Mouse (Mus musculus): ENCODE data around the gene Xpo5. TPM values are rescaled to one million over a fixed set of nuclear protein-coding genes. Genes with fewer than 3 reads are reported as not detected.

Gene Xpo5
- polyA plus RNA-seq, 1 experiment from 2014 or later = 26.7 TPM

- H3K36me3 ChIP-seq (ENCODE audit: control insufficient read depth, insufficient read depth, low read length) = peaks cover 37% of the 10 kb centered on the region
- H3K4me2 ChIP-seq (ENCODE audit: low read depth, low read length) = no peak overlapping the region
- no peaks in the 10 kb centered on the region for H3K9me3 ChIP-seq (ENCODE audit: control insufficient read depth, low read length)
- no peak overlapping the region for H3K4me3 ChIP-seq (ENCODE audit: low read length)
- ATAC-seq = no peak
- H3K4me1 ChIP-seq (ENCODE audit: control insufficient read depth, insufficient read depth, low read length) = no peaks in the 10 kb centered on the region
- no peaks in the 10 kb centered on the region for H3K27me3 ChIP-seq (replicated peaks; ENCODE audit: control insufficient read depth, insufficient read depth, low read length)
- WGBS = 86% methylated on average over 5 of the region's 5 CpGs
- 0 out of 2 replicates have a peak overlapping the region, but pooled peaks have one; percentile 6 for H3K9ac ChIP-seq (ENCODE audit: low read depth, low read length)
- no peak overlapping the region; the same call in 1 of the 2 replicates for H3K27ac ChIP-seq (ENCODE audit: low read length)
Measured at GRCm38 (mm10) chr17:46168768-46169167, 33.8 kb upstream of the Xpo5 start.

- H3K9ac ChIP-seq (ENCODE audit: low read depth, low read length) = no peak overlapping the region
- H3K27ac ChIP-seq (ENCODE audit: low read length) = no peak overlapping the region
- H3K4me3 ChIP-seq (ENCODE audit: low read length) = no peak overlapping the region
- H3K36me3 ChIP-seq (ENCODE audit: control insufficient read depth, insufficient read depth, low read length) = peaks cover 33% of the 10 kb centered on the region
- H3K4me2 ChIP-seq (ENCODE audit: low read depth, low read length) = no peak overlapping the region
- H3K4me1 ChIP-seq (ENCODE audit: control insufficient read depth, insufficient read depth, low read length) = no peaks in the 10 kb centered on the region
- no peaks in the 10 kb centered on the region for H3K9me3 ChIP-seq (ENCODE audit: control insufficient read depth, low read length)
- ATAC-seq = 0 out of 2 replicates have a peak, but pooled peaks have one; percentile 58
- no peaks in the 10 kb centered on the region for H3K27me3 ChIP-seq (replicated peaks; ENCODE audit: control insufficient read depth, insufficient read depth, low read length)
- 76% methylated on average over 3 of the region's 3 CpGs for WGBS
Measured at GRCm38 (mm10) chr17:46170538-46170937, 32.0 kb upstream of the Xpo5 start.

GRCm38 (mm10) chr17:46182273-46182672, 20.3 kb upstream of the Xpo5 start:
- Histone ChIP-seq H3K27me3 (replicated peaks; ENCODE audit: control insufficient read depth, insufficient read depth, low read length) (no peaks in the 10 kb centered on the region), H3K9me3 (ENCODE audit: control insufficient read depth, low read length) (no peaks in the 10 kb centered on the region), H3K4me1 (ENCODE audit: control insufficient read depth, insufficient read depth, low read length) (no peaks in the 10 kb centered on the region), H3K4me3 (ENCODE audit: low read length) (no peak overlapping the region), H3K36me3 (ENCODE audit: control insufficient read depth, insufficient read depth, low read length) (peaks cover 20% of the 10 kb centered on the region), H3K4me2 (ENCODE audit: low read depth, low read length) (no peak overlapping the region), H3K27ac (ENCODE audit: low read length) (no peak overlapping the region), H3K9ac (ENCODE audit: low read depth, low read length) (no peak overlapping the region)
- ATAC-seq = no peak
- WGBS = 87% methylated on average over 4 of the region's 4 CpGs

GRCm38 (mm10) chr17:46188829-46189228, 13.8 kb upstream of the Xpo5 start:
- Histone ChIP-seq H3K4me1 (ENCODE audit: control insufficient read depth, insufficient read depth, low read length) (no peaks in the 10 kb centered on the region), H3K9ac (ENCODE audit: low read depth, low read length) (no peak overlapping the region), H3K9me3 (ENCODE audit: control insufficient read depth, low read length) (no peaks in the 10 kb centered on the region), H3K36me3 (ENCODE audit: control insufficient read depth, insufficient read depth, low read length) (peaks cover 21% of the 10 kb centered on the region), H3K4me3 (ENCODE audit: low read length) (no peak overlapping the region), H3K27ac (ENCODE audit: low read length) (no peak overlapping the region), H3K4me2 (ENCODE audit: low read depth, low read length) (no peak overlapping the region), H3K27me3 (replicated peaks; ENCODE audit: control insufficient read depth, insufficient read depth, low read length) (no peaks in the 10 kb centered on the region)
- 95% methylated on average over 2 of the region's 2 CpGs for WGBS
- ATAC-seq = no peak

- Histone ChIP-seq H3K27ac (ENCODE audit: low read length) (no peak overlapping the region), H3K36me3 (ENCODE audit: control insufficient read depth, insufficient read depth, low read length) (peaks cover 4% of the 10 kb centered on the region; the same call in 1 of the 2 replicates), H3K4me2 (ENCODE audit: low read depth, low read length) (peak overlapping the region; percentile 73), H3K9me3 (ENCODE audit: control insufficient read depth, low read length) (no peaks in the 10 kb centered on the region), H3K9ac (ENCODE audit: low read depth, low read length) (no peak overlapping the region), H3K27me3 (replicated peaks; ENCODE audit: control insufficient read depth, insufficient read depth, low read length) (no peaks in the 10 kb centered on the region), H3K4me1 (ENCODE audit: control insufficient read depth, insufficient read depth, low read length) (peaks cover 15% of the 10 kb centered on the region), H3K4me3 (ENCODE audit: low read length) (peak overlapping the region; percentile 97)
- no peak for ATAC-seq
- 48% methylated on average over 6 of the region's 6 CpGs for WGBS
Measured at GRCm38 (mm10) chr17:46201151-46201550, 1.4 kb upstream of the Xpo5 start.

- ATAC-seq = peak; percentile 17
- peak overlapping the region; percentile 92 for H3K9ac ChIP-seq (ENCODE audit: low read depth, low read length)
- H3K36me3 ChIP-seq (ENCODE audit: control insufficient read depth, insufficient read depth, low read length) = peaks cover 7% of the 10 kb centered on the region; the same call in 1 of the 2 replicates
- H3K9me3 ChIP-seq (ENCODE audit: control insufficient read depth, low read length) = no peaks in the 10 kb centered on the region
- H3K27me3 ChIP-seq (replicated peaks; ENCODE audit: control insufficient read depth, insufficient read depth, low read length) = no peaks in the 10 kb centered on the region
- H3K4me3 ChIP-seq (ENCODE audit: low read length) = peak overlapping the region; percentile 97
- WGBS = 0% methylated on average over 20 of the region's 20 CpGs
- peak overlapping the region; percentile 75 for H3K27ac ChIP-seq (ENCODE audit: low read length)
- peaks cover 15% of the 10 kb centered on the region for H3K4me1 ChIP-seq (ENCODE audit: control insufficient read depth, insufficient read depth, low read length)
- H3K4me2 ChIP-seq (ENCODE audit: low read depth, low read length) = peak overlapping the region; percentile 77
Measured at GRCm38 (mm10) chr17:46203078-46203477, 496 bp downstream of the Xpo5 start.

- H3K4me2 ChIP-seq (ENCODE audit: low read depth, low read length) = no peak overlapping the region
- ATAC-seq = no peak
- peaks cover 17% of the 10 kb centered on the region; the same call in 1 of the 2 replicates for H3K36me3 ChIP-seq (ENCODE audit: control insufficient read depth, insufficient read depth, low read length)
- H3K9ac ChIP-seq (ENCODE audit: low read depth, low read length) = no peak overlapping the region
- no peaks in the 10 kb centered on the region for H3K27me3 ChIP-seq (replicated peaks; ENCODE audit: control insufficient read depth, insufficient read depth, low read length)
- H3K4me3 ChIP-seq (ENCODE audit: low read length) = no peak overlapping the region
- peaks cover 10% of the 10 kb centered on the region for H3K4me1 ChIP-seq (ENCODE audit: control insufficient read depth, insufficient read depth, low read length)
- H3K27ac ChIP-seq (ENCODE audit: low read length) = no peak overlapping the region
- no peaks in the 10 kb centered on the region for H3K9me3 ChIP-seq (ENCODE audit: control insufficient read depth, low read length)
Measured at GRCm38 (mm10) chr17:46206676-46207075, 4.1 kb downstream of the Xpo5 start.

GRCm38 (mm10) chr17:46210550-46210949, 8.0 kb downstream of the Xpo5 start:
- no peak overlapping the region for H3K4me3 ChIP-seq (ENCODE audit: low read length)
- no peak for ATAC-seq
- peaks cover 29% of the 10 kb centered on the region for H3K36me3 ChIP-seq (ENCODE audit: control insufficient read depth, insufficient read depth, low read length)
- H3K4me2 ChIP-seq (ENCODE audit: low read depth, low read length) = no peak overlapping the region
- no peaks in the 10 kb centered on the region for H3K9me3 ChIP-seq (ENCODE audit: control insufficient read depth, low read length)
- no peaks in the 10 kb centered on the region for H3K27me3 ChIP-seq (replicated peaks; ENCODE audit: control insufficient read depth, insufficient read depth, low read length)
- H3K4me1 ChIP-seq (ENCODE audit: control insufficient read depth, insufficient read depth, low read length) = no peaks in the 10 kb centered on the region
- H3K9ac ChIP-seq (ENCODE audit: low read depth, low read length) = no peak overlapping the region
- no peak overlapping the region for H3K27ac ChIP-seq (ENCODE audit: low read length)
- 80% methylated on average over 3 of the region's 3 CpGs for WGBS

- ATAC-seq = no peak
- Histone ChIP-seq H3K9ac (ENCODE audit: low read depth, low read length) (no peak overlapping the region), H3K9me3 (ENCODE audit: control insufficient read depth, low read length) (no peaks in the 10 kb centered on the region), H3K4me3 (ENCODE audit: low read length) (no peak overlapping the region), H3K4me1 (ENCODE audit: control insufficient read depth, insufficient read depth, low read length) (no peaks in the 10 kb centered on the region), H3K4me2 (ENCODE audit: low read depth, low read length) (no peak overlapping the region), H3K27me3 (replicated peaks; ENCODE audit: control insufficient read depth, insufficient read depth, low read length) (no peaks in the 10 kb centered on the region), H3K27ac (ENCODE audit: low read length) (no peak overlapping the region), H3K36me3 (ENCODE audit: control insufficient read depth, insufficient read depth, low read length) (peaks cover 9% of the 10 kb centered on the region; the same call in 1 of the 2 replicates)
- WGBS = 94% methylated on average over 3 of the region's 3 CpGs
Measured at GRCm38 (mm10) chr17:46221601-46222000, 19.0 kb downstream of the Xpo5 start.

- H3K9me3 ChIP-seq (ENCODE audit: control insufficient read depth, low read length) = no peaks in the 10 kb centered on the region
- H3K4me1 ChIP-seq (ENCODE audit: control insufficient read depth, insufficient read depth, low read length) = no peaks in the 10 kb centered on the region
- WGBS = 85% methylated on average over 7 of the region's 7 CpGs
- H3K4me3 ChIP-seq (ENCODE audit: low read length) = no peak overlapping the region
- H3K4me2 ChIP-seq (ENCODE audit: low read depth, low read length) = no peak overlapping the region
- H3K9ac ChIP-seq (ENCODE audit: low read depth, low read length) = no peak overlapping the region
- H3K36me3 ChIP-seq (ENCODE audit: control insufficient read depth, insufficient read depth, low read length) = peaks cover 16% of the 10 kb centered on the region
- no peak overlapping the region for H3K27ac ChIP-seq (ENCODE audit: low read length)
- ATAC-seq = no peak
- H3K27me3 ChIP-seq (replicated peaks; ENCODE audit: control insufficient read depth, insufficient read depth, low read length) = no peaks in the 10 kb centered on the region
Measured at GRCm38 (mm10) chr17:46227576-46227975, 25.0 kb downstream of the Xpo5 start.
